Mouse (Mus musculus): ENCODE measurements at regions not wholly inside any gene's neighbourhood (a gene's known extent, or its start where the extent isn't known, plus 50 kb on each side); places are given as distances from the start of the nearest gene placed in this dataset.

DNA sequence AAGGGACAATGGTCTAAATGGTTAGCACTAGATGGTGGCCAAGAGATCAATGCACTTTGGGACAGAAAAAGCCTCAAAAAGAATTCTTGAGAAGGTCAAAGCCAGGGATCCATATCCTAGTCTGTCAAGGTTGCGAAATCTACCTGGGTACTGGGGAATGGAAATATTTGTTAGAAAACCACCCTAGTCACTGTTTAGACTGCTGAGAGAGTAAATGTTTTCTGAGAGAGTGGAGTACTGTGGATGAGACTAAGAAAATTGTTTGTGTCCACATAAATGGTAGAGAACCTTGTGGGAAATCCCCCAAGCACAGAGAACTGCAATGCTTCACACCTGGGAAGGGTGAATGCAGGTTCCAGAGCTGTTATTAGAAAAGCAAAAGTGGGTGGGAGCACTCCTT lies 239.5 kb upstream of the Rarb start:
- Histone ChIP-seq H3K79me2 (replicated peaks; ENCODE audit: control insufficient read depth, extremely low read depth, insufficient read depth, poor library complexity, severe bottlenecking) (no peaks in the 10 kb centered on the region), H3K4me2 (ENCODE audit: insufficient read depth, low read depth, poor library complexity, severe bottlenecking) (no peak overlapping the region), H3K9me3 (replicated peaks; ENCODE audit: low read length) (no peaks in the 10 kb centered on the region), H3K27ac (ENCODE audit: insufficient read depth, low read depth) (no peak overlapping the region), H3K36me3 (replicated peaks in 1 of 2; ENCODE audit: control insufficient read depth in 1 of 2, insufficient read depth in 1 of 2, low read length in 1 of 2) (no peaks in the 10 kb centered on the region), H3K4me1 (ENCODE audit: control insufficient read depth in 1 of 2, insufficient read depth in 2 of 2) (peaks cover 5 to 46% of the 10 kb centered on the region in 2 experiments), H3K9ac (ENCODE audit: insufficient read depth, low read depth) (no peak overlapping the region), H3K4me3 (replicated peaks in 1 of 3; ENCODE audit: low read depth in 2 of 3, low read length in 2 of 3, poor library complexity in 1 of 3) (no peak overlapping the region), H3K27me3 (replicated peaks) (no peaks in the 10 kb centered on the region)
- DNase-seq (ENCODE audit: extremely low read depth) = no peak
- in situ Hi-C loops (cut with MboI; ENCODE audit: low pct_ligation_motif_present, low pct_unique_long_range_greater_than_20kb, low sequenced_read_pairs) (no loop called here), dilution Hi-C loops (cut with MboI; ENCODE audit: extremely low pct_ligation_motif_present, extremely low pct_unique_long_range_greater_than_20kb, low sequenced_read_pairs) (no loop called here)
- TF ChIP-seq ZC3H11A (IDR thresholded peaks at IDR 0.05; ENCODE audit: low read depth, low read length) (no peak), HCFC1 (IDR thresholded peaks at IDR 0.05; ENCODE audit: low read depth, low read length) (no peak), IRF4 (IDR thresholded peaks at IDR 0.05; ENCODE audit: low read depth, low read length) (no peak), MAFK (IDR thresholded peaks at IDR 0.05; ENCODE audit: insufficient replicate concordance, low read length) (no peak), USF2 (conservative IDR thresholded peaks at IDR 0.05; ENCODE audit: low read depth, low read length) (no peak), KAT2A (IDR thresholded peaks at IDR 0.05; ENCODE audit: insufficient replicate concordance, low read length) (no peak), ZMIZ1 (IDR thresholded peaks at IDR 0.05; ENCODE audit: low read depth, low read length) (no peak), MXI1 (IDR thresholded peaks at IDR 0.05; ENCODE audit: low read depth, low read length) (no peak), USF1 (IDR thresholded peaks at IDR 0.05; ENCODE audit: low read depth, low read length) (no peak), UBTF (IDR thresholded peaks at IDR 0.05; ENCODE audit: low read depth, low read length) (no peak), BHLHE40 (IDR thresholded peaks at IDR 0.05; ENCODE audit: low read depth, low read length) (no peak), EP300 (IDR thresholded peaks at IDR 0.05; ENCODE audit: low read length) (no peak), RAD21 (IDR thresholded peaks at IDR 0.05; ENCODE audit: low read depth, low read length) (no peak), RCOR1 (conservative IDR thresholded peaks at IDR 0.05; ENCODE audit: low read depth, low read length) (no peak), CTCF (conservative IDR thresholded peaks at IDR 0.05 in 1 of 2, IDR thresholded peaks at IDR 0.05 in 1 of 2; ENCODE audit: low read depth in 2 of 2, low read length in 2 of 2) (no peak), JUN (IDR thresholded peaks at IDR 0.05; ENCODE audit: insufficient read depth, low read depth, low read length) (no peak), ZNF384 (IDR thresholded peaks at IDR 0.05; ENCODE audit: low read depth, low read length) (no peak)

DNA sequence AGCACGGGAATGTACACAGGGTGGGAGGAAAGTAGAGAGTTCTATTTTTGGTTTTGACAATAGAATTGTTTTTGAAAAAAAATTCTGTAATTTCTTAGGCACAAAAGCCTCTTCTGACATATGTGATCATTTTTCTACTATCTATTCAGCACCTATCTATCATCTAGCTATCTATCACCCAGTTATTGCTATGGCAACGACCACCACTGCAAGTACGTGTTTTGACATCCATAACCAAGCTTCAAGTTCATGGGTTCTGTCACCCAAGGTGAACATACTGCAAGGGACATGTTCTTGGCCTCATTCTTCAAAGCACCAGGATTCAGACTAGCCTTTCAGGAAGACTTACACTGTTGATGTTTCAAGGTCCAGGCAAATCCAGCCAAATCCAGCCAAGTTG lies 238.4 kb upstream of the Rarb start:
- no peak overlapping the region for H3K4me3 ChIP-seq (replicated peaks in 1 of 3; ENCODE audit: low read depth in 2 of 3, low read length in 2 of 3, poor library complexity in 1 of 3)
- H3K27ac ChIP-seq (ENCODE audit: insufficient read depth, low read depth) = no peak overlapping the region
- TF ChIP-seq BHLHE40 (IDR thresholded peaks at IDR 0.05; ENCODE audit: low read depth, low read length) = no peak
- no peak for TF ChIP-seq E2F4 (IDR thresholded peaks at IDR 0.05; ENCODE audit: insufficient replicate concordance, low read depth, low read length)
- no peak for TF ChIP-seq USF2 (conservative IDR thresholded peaks at IDR 0.05; ENCODE audit: low read depth, low read length)
- TF ChIP-seq ZMIZ1 (IDR thresholded peaks at IDR 0.05; ENCODE audit: low read depth, low read length) = no peak
- TF ChIP-seq CHD2 (IDR thresholded peaks at IDR 0.05; ENCODE audit: low read length) = no peak
- no peak for TF ChIP-seq CHD1 (IDR thresholded peaks at IDR 0.05; ENCODE audit: low read depth, low read length)
- TF ChIP-seq KAT2A (IDR thresholded peaks at IDR 0.05; ENCODE audit: insufficient replicate concordance, low read length) = no peak
- TF ChIP-seq POLR2A (IDR thresholded peaks at IDR 0.05; ENCODE audit: low read depth, low read length) = no peak
- TF ChIP-seq JUND (conservative IDR thresholded peaks at IDR 0.05; ENCODE audit: low read depth, low read length) = no peak
- no peak for TF ChIP-seq SMC3 (IDR thresholded peaks at IDR 0.05; ENCODE audit: low read depth, low read length)
- TF ChIP-seq POLR2AphosphoS2 (IDR thresholded peaks at IDR 0.05; ENCODE audit: low read depth, low read length) = no peak
- TF ChIP-seq RCOR1 (conservative IDR thresholded peaks at IDR 0.05; ENCODE audit: low read depth, low read length) = no peak
- no peak overlapping the region for H3K4me2 ChIP-seq (ENCODE audit: insufficient read depth, low read depth, poor library complexity, severe bottlenecking)
- H3K36me3 ChIP-seq (replicated peaks in 1 of 2; ENCODE audit: control insufficient read depth in 1 of 2, insufficient read depth in 1 of 2, low read length in 1 of 2) = no peaks in the 10 kb centered on the region
- in situ Hi-C loops (cut with MboI; ENCODE audit: low pct_ligation_motif_present, low pct_unique_long_range_greater_than_20kb, low sequenced_read_pairs) = no loop called here
- no peaks in the 10 kb centered on the region for H3K27me3 ChIP-seq (replicated peaks)
- H3K79me2 ChIP-seq (replicated peaks; ENCODE audit: control insufficient read depth, extremely low read depth, insufficient read depth, poor library complexity, severe bottlenecking) = no peaks in the 10 kb centered on the region
- no peaks in the 10 kb centered on the region for H3K9me3 ChIP-seq (replicated peaks; ENCODE audit: low read length)
- H3K9ac ChIP-seq (ENCODE audit: insufficient read depth, low read depth) = no peak overlapping the region
- H3K4me1 ChIP-seq (ENCODE audit: control insufficient read depth in 1 of 2, insufficient read depth in 2 of 2) = peaks cover 5 to 46% of the 10 kb centered on the region in 2 experiments
- dilution Hi-C loops (cut with MboI; ENCODE audit: extremely low pct_ligation_motif_present, extremely low pct_unique_long_range_greater_than_20kb, low sequenced_read_pairs) = no loop called here
- no peak for DNase-seq (ENCODE audit: extremely low read depth)

Measured in CH12.LX (cell line).